Mouse (Mus musculus) brain, adult 2 months (tissue): ENCODE measurements around the gene Prkar1b.
A peak's percentile ranks its signal among the peaks of the same experiment; 100 is the strongest.

Source experiments
- DNase-seq: peaks from one replicate; pipeline ENCODE4 v3.0.0; 2011; ENCODE audit warnings: low read depth, low spot score

The Prkar1b gene

DNA sequence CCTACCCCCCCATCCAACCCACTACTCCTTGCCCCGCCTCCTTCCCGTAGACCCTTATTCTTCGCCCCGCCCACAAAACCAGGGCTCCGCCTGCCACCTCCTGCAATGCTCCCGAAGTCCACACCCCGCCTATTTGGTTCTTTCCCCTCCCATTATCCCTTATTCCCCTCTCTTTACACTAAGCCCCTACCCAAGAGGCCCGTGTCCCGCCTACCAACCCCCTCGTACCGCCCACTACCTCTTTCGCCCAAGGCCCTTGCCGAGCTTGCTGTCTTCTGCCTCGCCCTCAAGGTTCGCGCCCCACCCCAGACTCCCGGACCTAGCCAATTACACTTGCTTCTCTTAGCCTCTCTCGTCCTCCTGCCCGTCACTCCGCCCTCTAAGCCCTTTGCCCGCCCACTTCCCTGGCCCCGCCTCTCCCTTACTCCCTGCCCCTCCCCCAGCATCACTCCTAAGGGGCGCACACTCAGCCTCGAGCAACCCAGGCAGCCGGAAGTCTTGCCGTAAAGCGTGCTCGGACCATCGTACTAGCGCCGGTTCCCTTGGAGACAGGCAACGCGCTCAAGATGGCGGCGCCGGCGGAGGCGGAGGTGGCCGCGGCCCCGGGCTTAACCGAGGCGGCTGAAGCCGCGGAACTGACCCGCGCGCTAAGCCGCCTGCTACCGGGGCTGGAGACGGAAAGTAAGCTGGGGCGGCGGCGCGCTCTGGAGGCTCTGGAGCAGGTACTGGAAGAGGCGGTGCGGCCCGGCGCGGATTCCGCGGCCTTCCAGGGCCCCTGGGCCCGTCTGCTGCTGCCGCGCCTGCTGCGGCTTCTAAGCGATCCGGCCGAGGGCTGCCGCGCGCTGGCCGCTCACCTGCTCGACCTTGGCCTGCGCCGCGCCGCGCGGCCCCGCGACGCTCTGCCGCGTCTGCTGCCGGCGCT is at the start of gene Prkar1b, which contains the start of gene Dnaaf5:
Gene Prkar1b (minus strand): TSS at position 321 of the 922 bp plus-strand sequence.
Gene Dnaaf5 (plus strand): TSS at position 543 of the 922 bp plus-strand sequence.
- peak; percentile 100 for DNase-seq

DNA sequence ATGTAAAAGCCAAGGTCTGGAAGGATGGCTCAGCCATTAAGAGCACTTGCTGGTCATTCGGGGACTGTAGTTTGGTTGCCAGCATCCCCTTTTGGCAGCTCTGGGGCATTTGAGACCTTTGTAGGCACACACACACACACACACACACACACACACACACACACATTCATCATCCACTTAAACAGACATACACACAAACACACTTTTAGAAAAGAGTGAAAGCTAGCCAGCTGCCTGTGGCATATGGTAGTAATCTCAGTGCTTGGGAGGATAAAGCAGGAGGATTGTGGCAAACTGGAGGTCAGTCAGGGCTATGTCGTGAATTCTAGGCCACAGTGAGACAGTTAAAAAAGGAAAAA is 49.8 kb upstream of the Prkar1b start:
- peak; percentile 50 for DNase-seq

DNA sequence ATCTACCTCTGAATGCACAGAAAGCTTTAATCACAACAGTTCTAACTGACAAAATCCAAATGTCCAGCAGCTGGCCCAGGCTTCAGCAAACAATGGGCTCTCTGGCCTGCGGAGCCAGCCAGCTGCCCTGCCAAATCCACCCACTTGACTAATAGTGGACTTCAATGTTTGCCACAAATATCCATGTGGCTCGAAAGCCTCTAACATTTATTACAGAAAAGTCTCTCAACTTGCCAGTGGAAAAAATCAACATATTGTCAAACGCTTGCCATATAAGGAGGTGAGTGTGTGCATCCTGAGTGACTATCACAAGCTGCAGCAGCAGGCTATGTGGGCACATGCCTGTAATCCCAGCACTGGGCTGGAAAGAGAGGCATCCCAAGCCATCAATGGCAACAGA is 49.0 kb upstream of the Prkar1b start:
- peak; percentile 38 for DNase-seq

DNA sequence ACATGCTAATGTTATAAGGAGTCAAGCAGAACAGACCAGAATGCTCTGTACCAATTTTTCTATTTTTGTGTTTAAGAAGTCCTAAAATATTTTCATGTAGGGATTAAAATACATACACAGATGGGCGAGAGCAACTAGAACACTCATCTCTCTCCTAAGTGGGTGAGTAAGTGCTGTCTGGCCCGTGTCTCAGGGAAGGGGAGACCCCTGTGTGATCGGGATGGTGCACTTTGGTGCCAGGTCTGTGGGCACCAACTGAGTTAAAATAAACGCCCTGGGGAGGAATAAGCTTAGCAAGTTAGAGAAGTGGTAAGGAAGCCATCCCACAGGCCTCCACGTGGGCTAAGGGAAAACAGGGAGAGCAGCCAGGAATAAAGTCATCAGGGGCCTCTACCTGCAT is 41.2 kb upstream of the Prkar1b start:
- peak; percentile 83 for DNase-seq

DNA sequence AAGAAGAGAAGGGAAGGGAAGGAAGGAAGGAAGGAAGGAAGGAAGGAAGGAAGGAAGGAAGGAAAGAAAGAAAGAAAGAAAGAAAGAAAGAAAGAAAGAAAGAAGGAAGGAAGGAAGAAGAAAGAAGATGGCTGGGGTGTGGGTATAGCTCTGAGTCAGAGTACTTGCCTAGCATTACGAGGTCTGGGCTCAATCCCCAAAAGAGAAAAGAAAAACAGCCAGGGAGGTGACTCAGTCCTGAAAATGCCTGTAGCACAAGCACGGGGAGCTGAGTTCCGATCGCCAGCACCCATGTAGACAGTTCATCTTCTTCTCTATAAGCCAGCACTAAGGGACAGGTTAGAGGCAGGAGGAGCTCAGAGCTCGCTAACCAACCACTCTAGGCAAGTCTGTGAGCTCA is 39.9 kb upstream of the Prkar1b start:
- peak; percentile 58 for DNase-seq

DNA sequence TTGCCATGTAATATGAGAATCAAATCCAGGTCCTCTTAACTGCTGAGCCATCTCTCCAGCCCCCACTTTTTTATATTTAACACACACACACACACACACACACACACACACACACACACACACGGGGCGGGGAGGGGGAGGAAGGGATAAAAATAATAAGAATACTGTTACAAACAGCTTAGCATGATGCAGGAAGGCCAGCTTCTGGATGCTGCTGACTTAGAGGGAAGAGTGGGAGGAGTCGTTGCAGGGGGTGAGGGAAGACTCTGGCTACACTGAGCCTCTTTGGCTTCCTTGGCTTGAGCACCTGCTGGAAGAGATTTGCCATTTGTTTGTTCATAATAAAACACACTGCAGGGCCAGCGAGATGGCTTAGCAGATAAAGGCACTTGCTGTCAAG is 35.1 kb upstream of the Prkar1b start:
- DNase-seq, result peak; percentile 72

DNA sequence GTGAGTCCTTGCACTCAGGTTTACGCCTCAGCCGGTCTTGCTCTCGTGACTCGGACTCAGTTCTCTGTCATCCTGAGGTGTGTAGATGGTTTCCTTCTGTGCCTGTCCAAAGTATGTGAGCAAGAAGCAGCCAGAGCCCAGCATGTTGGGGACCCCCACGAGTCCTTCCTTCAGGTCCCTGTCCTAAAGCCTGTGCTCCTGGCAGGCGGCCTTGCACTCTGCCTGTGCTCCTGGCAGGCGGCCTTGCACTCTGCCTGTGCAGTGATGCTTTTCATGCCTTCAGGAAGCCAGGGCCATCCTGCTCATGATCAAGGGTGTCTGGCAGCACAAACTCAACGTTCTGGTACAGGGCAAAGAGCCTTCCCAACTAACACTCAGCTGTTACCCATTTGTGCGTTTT is 33.8 kb upstream of the Prkar1b start:
- DNase-seq, result no peak

DNA sequence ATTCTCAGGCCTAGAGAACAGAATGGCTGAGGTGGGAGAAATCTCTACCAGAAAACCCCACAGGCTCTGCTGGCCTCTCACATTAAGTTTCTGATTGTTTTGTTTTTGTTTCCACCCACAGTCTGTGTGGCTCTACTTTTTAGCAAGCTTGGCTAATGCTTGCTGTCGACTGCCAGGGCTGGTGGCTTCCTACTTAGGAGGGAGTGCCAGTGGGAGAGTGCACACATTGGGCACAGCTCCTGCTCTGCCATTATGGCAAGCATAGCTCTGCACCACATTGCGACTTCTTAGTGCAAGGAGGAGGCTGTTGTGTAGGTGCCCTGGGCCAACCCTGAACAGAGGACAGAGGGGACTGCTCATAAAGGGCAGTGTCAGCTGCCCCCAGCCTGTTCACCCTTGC is 33.3 kb upstream of the Prkar1b start:
- DNase-seq, result peak; percentile 62

DNA sequence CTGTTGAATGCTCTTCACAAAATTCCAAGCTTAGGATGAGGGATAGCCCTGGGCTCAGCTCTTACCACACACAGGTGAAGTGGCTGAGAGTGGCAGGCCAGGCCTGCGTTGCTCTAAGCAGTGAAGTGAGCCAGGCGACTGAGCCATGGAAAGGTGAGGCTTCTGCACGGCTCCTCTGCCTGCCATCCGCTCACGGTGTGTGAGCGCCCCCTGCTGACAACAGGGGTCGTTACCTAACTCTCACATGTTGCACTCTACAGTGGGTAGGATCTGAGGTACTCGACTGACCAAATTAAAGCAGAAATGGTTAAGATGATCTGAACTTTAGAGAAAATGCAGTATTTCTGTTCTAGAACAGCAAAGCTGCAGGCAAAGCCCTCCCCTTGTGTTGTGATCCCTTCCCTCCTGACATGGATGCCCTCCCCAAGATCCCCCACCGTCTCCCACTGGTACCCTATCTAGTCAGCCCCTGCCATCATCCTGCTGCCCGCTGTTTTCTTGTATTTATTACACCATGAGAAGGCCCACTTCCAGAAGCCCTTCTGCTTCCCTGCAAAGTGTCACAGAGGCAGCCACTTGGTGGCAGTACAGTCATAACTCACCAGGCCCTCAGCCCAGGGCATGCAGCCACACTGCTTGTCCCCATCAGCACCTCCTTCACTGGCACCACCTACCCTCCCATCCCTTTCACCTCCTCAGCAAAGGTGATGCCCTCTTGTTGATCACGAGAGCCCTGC is 29.3 kb upstream of the Prkar1b start:
- DNase-seq, result peak; percentile 85

DNA sequence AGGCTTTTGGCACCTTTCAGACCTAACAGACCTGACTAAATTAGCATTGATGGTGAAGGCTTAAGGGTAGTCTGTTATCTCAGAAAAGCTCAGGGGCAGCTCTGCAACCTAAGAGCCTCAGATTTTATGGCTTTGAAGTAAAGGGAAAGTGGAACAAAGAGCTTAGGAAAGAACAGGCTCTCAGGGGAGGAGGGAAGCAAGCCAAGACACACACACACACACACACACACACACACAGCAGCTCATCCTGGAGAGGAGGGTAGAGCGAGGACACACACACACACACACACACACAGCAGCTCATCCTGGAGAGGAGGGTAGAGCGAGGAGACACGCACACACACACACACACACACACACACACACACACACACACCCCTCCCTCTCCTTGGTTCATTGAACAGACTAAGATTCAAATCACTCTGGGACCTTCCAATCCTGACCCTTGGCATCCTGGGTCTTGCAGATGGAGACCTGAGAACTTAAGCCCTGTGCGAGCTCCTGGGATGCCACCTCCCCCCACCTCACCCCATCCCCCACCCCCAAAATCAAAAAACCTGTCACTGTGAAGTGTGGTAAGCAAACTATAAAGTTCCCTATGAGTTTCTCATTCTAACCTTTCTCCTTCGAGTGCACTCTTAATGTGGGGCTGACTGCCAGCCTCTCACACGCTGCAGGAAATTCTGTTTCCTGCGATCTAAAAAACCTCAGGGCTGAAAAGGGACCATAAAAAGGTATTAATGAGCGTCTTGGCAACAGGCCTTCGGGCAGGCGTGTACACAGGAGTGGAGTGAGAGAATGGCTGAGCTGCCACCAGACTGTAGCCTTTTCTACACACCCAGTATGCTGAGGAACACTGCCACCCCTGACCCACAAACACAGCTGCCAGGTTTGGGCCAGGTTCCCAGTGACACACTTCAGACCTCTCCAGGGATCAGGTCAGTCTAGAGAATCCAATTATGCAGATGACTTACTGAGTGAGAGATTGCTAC is 25.1 kb upstream of the Prkar1b start:
- DNase-seq, result peak; percentile 61

DNA sequence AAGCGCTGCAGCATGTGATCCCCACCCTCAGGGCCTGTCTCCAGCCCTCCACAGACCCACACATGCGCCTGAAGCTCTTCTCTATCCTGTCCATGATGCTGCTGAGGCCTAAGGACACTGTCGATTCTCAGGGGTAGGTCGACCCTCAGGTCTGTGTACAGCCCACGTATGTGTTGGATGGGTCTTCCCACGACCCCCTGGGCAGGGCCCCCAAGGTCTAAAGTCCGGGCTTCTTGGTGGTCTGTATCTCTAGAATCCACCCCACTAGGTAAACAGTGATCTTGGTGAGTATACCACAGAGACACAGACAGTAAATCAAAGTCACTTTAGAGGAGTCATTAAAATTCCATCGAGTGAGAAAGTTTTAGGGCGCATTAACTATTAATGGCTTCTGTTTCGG is 24.3 kb upstream of the Prkar1b start:
- DNase-seq, result no peak

DNA sequence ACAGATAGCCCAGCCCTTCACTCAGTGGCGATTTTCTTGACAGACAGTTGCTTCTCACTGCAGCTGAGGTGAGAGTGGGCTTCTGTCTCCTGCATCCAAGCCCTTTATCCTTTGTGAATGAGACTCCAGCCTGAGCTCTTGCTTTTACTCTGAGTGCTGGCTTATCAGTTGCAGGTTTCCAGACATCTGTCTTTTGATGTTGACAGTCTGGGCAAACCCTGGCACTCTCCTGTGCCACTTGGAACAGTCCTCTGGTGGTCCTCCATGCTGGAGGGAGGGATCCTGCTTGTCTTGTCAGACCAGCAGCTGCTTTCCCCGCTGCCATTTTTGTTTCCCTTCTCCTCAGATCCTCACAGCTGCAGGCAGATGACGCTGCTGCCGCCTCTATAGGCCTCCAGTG is 22.1 kb upstream of the Prkar1b start:
- no peak for DNase-seq

DNA sequence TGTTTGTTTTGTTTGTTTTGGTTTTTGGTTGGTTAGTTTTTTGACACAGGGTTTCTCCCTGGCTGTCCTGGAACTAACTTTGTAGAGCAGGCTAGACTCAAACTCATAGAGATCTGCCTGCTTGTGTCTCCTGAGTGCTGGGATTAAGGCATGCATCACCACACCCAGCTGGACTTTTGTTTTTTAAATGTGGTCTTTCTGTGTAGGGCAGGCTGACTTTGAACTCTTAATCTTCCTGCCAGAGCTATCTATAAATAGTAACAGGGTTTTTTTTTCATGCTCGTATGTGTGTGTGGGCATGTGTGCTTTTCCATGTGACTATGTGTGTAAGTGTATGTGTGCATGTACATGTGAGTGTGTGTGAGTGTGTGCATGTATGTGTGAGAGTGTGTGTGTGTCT is 17.7 kb upstream of the Prkar1b start:
- DNase-seq, result no peak

DNA sequence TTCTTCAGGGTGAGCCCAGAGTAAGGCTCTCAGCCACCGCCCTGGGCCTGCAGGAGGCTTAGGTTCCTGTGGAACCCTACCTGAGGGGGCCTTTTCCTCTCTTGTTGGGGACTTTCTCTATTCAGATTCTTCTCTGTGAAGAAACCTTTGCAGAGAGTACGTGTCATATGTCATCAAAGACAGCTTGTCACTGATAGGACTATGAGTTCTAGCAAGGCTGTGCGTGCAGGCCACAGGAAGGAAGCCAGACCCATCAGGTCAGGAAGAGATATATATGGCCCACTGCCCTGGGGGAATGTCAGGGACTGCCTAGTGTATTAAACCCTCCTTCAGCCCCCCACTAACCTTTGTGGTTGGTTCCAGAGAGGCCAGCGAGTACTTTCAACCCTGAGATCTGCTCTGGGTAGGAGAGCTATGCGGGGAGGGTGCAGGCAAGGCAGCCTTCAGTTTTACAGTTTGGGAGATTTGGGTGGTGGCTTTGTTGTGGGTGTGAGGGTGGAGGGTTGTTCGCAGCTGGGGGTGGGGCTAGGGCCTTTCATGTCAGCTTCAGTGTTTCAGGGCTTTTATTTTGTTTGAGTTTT is 17.1 kb upstream of the Prkar1b start:
- DNase-seq, result no peak

DNA sequence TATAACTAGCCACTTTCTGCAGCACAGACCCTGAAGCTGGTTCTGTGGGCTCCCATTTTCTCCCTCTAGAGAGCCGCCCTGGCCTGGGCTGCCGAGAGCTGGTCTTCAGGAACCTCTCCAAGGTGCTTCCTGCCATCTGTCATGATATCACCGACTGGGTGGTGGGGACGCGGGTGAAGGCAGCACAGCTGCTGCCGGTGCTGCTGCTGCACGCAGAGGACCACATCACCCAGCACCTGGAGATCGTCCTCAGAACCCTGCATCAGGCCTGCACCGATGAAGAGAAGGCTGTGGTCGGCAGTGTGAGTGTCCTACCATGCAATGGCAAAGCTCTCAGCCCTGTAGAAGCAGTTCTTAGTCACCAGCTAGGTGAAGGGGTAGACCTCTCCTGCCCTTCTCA is 11.8 kb upstream of the Prkar1b start:
- no peak for DNase-seq

DNA sequence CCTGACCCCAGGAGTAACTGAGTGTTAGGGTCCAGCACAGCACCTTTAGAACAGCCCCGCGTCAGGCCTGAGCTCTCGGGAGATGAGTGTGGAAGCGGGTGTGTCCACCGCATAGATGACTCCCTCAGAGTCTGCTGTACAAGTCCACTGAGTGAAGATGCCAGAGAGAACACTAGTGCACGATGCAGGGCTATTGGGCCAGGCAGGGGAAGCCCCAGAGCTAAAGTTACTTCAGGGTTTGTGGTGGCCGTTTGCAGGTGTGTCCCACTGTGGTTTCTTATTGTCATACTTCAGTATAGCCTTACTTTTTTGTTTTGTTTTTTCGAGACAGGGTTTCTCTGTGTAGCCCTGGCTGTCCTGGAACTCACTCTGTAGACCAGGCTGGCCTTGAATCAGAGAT is 11.1 kb upstream of the Prkar1b start:
- DNase-seq, result no peak

DNA sequence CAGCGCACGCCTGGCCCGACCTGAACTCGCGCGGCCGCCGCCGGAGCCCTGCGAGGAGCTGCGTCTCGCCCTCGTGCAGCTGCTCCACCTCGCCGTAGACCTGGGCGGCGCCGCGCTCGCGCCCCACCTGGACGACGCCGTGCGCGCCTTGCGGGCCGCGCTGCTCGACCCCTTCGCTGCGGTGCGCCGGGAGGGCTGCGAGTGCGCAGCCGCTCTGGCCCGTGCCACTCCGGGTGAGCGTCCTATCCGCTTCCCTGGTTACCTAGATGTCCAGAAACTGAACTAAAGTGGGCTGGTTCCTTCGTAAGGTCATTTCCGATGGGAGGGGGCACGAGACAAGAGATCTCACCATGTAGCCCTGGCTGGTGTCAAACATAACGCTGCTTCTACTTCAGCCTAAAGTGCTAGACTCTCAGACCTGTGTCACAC is 816 bp upstream of the Prkar1b start:
- DNase-seq, result peak; percentile 69

DNA sequence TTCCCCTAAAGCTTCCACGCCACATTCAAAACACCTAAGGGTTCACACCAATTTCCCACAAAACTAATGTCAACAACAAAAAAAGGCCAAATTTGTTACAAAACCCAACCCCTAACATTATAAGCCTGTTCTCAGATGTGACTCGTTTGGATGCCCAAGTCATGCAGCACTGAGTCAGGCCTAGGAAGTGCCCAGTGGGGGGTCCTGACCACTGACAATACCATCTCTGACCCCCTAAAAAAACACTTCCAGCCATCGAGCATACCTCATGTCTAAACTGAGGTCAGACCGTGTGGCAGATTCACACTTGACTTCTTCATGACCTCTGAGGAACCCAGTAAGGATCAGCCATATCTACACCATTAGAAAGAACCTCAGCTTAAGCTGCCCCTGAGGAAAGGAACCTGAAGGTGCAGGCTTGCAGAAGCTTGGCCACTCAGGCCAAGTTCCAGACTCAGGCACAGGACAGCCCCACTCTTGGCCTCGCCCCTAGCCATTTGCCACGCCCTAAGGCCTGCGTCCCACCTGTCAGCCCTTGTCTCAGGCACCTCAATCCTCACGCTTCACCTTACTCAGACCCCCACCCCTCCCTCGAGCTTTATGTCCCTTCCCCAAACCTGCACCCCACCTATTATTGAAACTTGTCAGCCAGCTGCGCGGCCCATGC is 662 bp downstream of the Prkar1b start:
- no peak for DNase-seq

DNA sequence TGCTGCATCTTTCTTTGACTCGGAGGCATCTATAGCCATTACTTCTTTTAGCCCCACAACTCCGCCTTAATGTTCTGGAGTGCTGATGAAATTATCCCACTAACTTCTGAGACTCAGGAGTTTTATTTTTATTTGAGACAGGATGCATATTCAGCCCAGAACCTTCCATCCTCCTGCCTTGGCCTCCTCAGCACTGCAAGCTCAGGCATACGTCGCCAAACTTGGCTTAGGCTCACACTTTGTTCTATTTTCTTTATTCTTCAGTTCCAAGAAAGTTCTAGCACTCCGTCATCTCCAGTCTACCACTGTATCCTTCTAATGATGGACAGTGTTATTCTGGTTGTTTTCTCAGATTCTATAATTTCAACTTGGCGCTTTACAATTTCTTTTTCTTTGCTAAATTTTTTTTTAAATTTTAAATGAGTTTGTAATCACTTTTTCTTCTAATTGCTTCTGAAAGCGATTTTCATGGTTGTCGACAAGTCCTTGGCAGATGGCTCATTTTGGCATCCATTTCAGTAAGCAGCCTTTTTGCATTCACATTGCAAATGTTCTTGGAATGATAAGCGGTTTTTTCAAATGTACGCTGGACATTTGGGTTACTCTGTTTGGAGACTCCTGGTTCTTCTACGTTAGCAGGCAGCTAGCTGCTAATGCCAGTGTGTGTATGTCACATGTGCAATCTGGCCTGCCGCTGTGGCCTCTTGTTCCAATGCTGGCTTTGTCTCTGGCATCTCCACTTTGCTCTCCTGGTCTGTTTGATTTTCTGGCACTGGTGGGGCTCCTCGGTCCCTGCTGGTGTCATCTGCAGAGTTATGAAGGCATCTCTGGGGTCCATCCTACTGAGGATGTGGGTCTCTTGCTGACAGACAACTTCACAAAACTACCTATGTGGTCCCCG is 2.4 kb downstream of the Prkar1b start:
- DNase-seq, result peak; percentile 95
